Mouse (Mus musculus) gastrocnemius, postnatal 10 days (tissue): ENCODE results near the gene Rasal3. TPM values are rescaled to one million over a fixed set of nuclear protein-coding genes. Genes with fewer than 3 reads are reported as not detected.

Experiments used
- DNase-seq: peaks from one replicate; pipeline ENCODE4 v3.0.0; 2021; ENCODE audit warnings: mixed read lengths
- microRNA-seq, 2 experiments: library from miRNA; unstranded; fragments of <30 nt; microRNA quantifications; one replicate each; pipeline ENCODE4 v1.2.0; 2021
- total RNA-seq, 2 experiments: library from RNA; stranded (reverse); gene quantifications; 2 replicates each; pipeline ENCODE4 v1.2.3; 2021

Rasal3 gene
- total RNA-seq, 2 experiments from 2014 or later: 0.70 to 0.90 TPM

- DNase-seq: no peak
Measured at GRCm38 (mm10) chr17:32354211-32354610, 49.2 kb downstream of the Rasal3 start.

GRCm38 (mm10) chr17:32353696-32354095, 49.7 kb downstream of the Rasal3 start:
- DNase-seq: peak; percentile 75

- DNase-seq: no peak
Measured at GRCm38 (mm10) chr17:32351726-32352125, 51.7 kb downstream of the Rasal3 start.

- no peak for DNase-seq
Measured at GRCm38 (mm10) chr17:32351269-32351668, 52.1 kb downstream of the Rasal3 start.

GRCm38 (mm10) chr17:32350382-32350983, 52.9 kb downstream of the Rasal3 start, which contains the start of gene Akap8l:
Gene Akap8l, minus strand, starts transcription at chr17:32350607.
- peak; percentile 88 for DNase-seq

- no peak for DNase-seq
Measured at GRCm38 (mm10) chr17:32349851-32350381, 53.5 kb downstream of the Rasal3 start.

- no peak for DNase-seq
Measured at GRCm38 (mm10) chr17:32349037-32349732, 54.2 kb downstream of the Rasal3 start.

- DNase-seq: no peak
Measured at GRCm38 (mm10) chr17:32348406-32348805, 55.0 kb downstream of the Rasal3 start.

GRCm38 (mm10) chr17:32341102-32341501, 62.3 kb downstream of the Rasal3 start:
- no peak for DNase-seq

Small RNAs within 50 kb of the gene (microRNA-seq; reads per million reads assigned to microRNA genes)
- 0 reads per million in 2 experiments for gene Gm22201

Other genes starting within 250 kb of the Rasal3 start
- gene Notch3, start 236.7 kb downstream of the Rasal3 start, total RNA-seq: 10 to 100 TPM; 39.6 to 47.8 TPM
- gene Ephx3, start 214.0 kb downstream of the Rasal3 start, total RNA-seq: under 1 TPM; 0.14 to 0.20 TPM
- gene Brd4, start 118.9 kb downstream of the Rasal3 start, total RNA-seq: 10 to 100 TPM; 55.4 to 70.2 TPM
- gene Akap8, start 82.3 kb downstream of the Rasal3 start, total RNA-seq: 10 to 100 TPM; 37.6 to 50.2 TPM
- gene Akap8l, start 53.0 kb downstream of the Rasal3 start, total RNA-seq: 10 to 100 TPM; 23.7 to 39.9 TPM
- gene Wiz, start 14.1 kb downstream of the Rasal3 start, total RNA-seq: 10 to 100 TPM; 17.5 to 24.5 TPM
- not detected for gene Pglyrp2, start 20.6 kb upstream of the Rasal3 start, total RNA-seq
- 1 to 10 TPM in 1 of 2 experiments, under 1 TPM in 1; 0.61 to 1.0 TPM for gene Cyp4f39, start 49.1 kb upstream of the Rasal3 start, total RNA-seq
- gene Cyp4f17, start 102.5 kb upstream of the Rasal3 start, total RNA-seq: 1 to 10 TPM; 1.7 to 2.3 TPM
- gene Cyp4f16, start 133.0 kb upstream of the Rasal3 start, total RNA-seq: 1 to 10 TPM; 4.5 to 5.9 TPM
- not detected for gene Cyp4f37, start 217.7 kb upstream of the Rasal3 start, total RNA-seq